Mouse (Mus musculus) thymus, adult 2 months (tissue): ENCODE data around the gene Cfd. TPM values are rescaled to one million over a fixed set of nuclear protein-coding genes. Genes with fewer than 3 reads are reported as not detected.
"Not testable (repeated sequence)": the region's sequence is repeated elsewhere in the genome, so short reads cannot be mapped to it uniquely, and the experiment has no call there.

Experiments
- DNase-seq: peaks from one replicate; pipeline ENCODE4 v3.0.0; 2021
- H3K27ac ChIP-seq: fragments of 200-500 bp; 2 replicates; pipeline ENCODE4 v1.5.1; 2012; ENCODE audit warnings: low read length, control low read depth; ENCODE audit not compliant: control insufficient read depth, insufficient read depth
- H3K27me3 ChIP-seq: fragments of 200-500 bp; 2 replicates; pipeline ENCODE4 v1.6.1; 2012; ENCODE audit warnings: mild to moderate bottlenecking, low read length, moderate library complexity, mixed read lengths; ENCODE audit not compliant: control insufficient read depth, insufficient read depth
- H3K36me3 ChIP-seq: fragments of 200-500 bp; 2 replicates; pipeline ENCODE4 v1.6.1; 2012; ENCODE audit warnings: mild to moderate bottlenecking, low read length, moderate library complexity; ENCODE audit not compliant: control insufficient read depth, insufficient read depth
- H3K4me1 ChIP-seq: fragments of 200-500 bp; replicated peaks from 2 replicates; pipeline ENCODE4 v1.6.1; 2012; ENCODE audit warnings: low read length; ENCODE audit not compliant: control insufficient read depth, insufficient read depth
- H3K4me3 ChIP-seq: fragments of 200-500 bp; 2 replicates; pipeline ENCODE4 v1.5.1; 2012; ENCODE audit warnings: mild to moderate bottlenecking, low read length, control low read depth, moderate library complexity; ENCODE audit not compliant: control insufficient read depth, insufficient read depth
- CTCF ChIP-seq: fragments of 200-500 bp; IDR thresholded peaks from 2 replicates; pipeline ENCODE4 v1.5.1; 2012; ENCODE audit warnings: mild to moderate bottlenecking, control low read depth, low read length, moderate library complexity, borderline replicate concordance; ENCODE audit not compliant: control insufficient read depth, poor library complexity, insufficient read depth; ENCODE audit errors: extremely low read depth
- POLR2A ChIP-seq: fragments of 200-500 bp; IDR thresholded peaks from 2 replicates; pipeline ENCODE4 v1.6.1; 2012; ENCODE audit warnings: mild to moderate bottlenecking, low read length, control low read depth, moderate library complexity; ENCODE audit not compliant: control insufficient read depth, poor library complexity, insufficient read depth; ENCODE audit errors: extremely low read depth
- WGBS: fragments of 180-500 bp; shearing (Covaris S2); methylation state at CpG from one replicate; pipeline ENCODE4 v1.1.7; 2018; 5-methylcytosine and 5-hydroxymethylcytosine counted together
- polyA plus RNA-seq: library from polyadenylated mRNA; depleted of rRNA; stranded (reverse); fragments of >200 nt; gene quantifications from 2 replicates; pipeline ENCODE4 v1.2.3, GENCODE M21; 2012

The Cfd gene
- polyA plus RNA-seq, 1 experiment = 1,248 TPM

- no peaks in the 10 kb centered on the region; the same call in 1 of the 2 replicates for H3K27me3 ChIP-seq
- peaks cover 19% of the 10 kb centered on the region for H3K4me1 ChIP-seq
- TF ChIP-seq POLR2A = no peak
- no peak for TF ChIP-seq CTCF
- WGBS = 6% methylated on average over 22 of the region's 22 CpGs
- no peaks in the 10 kb centered on the region for H3K36me3 ChIP-seq
- H3K27ac ChIP-seq = no peak overlapping the region
- DNase-seq = no peak
- H3K4me3 ChIP-seq = no peak overlapping the region
Measured at GRCm38 (mm10) chr10:79881981-79882380, 8.7 kb upstream of the Cfd start.

- Histone ChIP-seq H3K36me3 (no peaks in the 10 kb centered on the region), H3K4me3 (no peak overlapping the region), H3K4me1 (peaks cover 8% of the 10 kb centered on the region), H3K27ac (no peak overlapping the region), H3K27me3 (no peaks in the 10 kb centered on the region; the same call in 1 of the 2 replicates)
- peak; percentile 67 for DNase-seq
- WGBS = 30% methylated on average over 22 of the region's 22 CpGs
- TF ChIP-seq POLR2A (no peak), CTCF (peak; percentile 64; the same call in 1 of the 2 replicates)
Measured at GRCm38 (mm10) chr10:79883297-79884084, 7.2 kb upstream of the Cfd start.

- no peaks in the 10 kb centered on the region for H3K36me3 ChIP-seq
- no peaks in the 10 kb centered on the region; the same call in 1 of the 2 replicates for H3K27me3 ChIP-seq
- no peak overlapping the region for H3K4me3 ChIP-seq
- WGBS = 23% methylated on average over 4 of the region's 4 CpGs
- DNase-seq = no peak
- no peak for TF ChIP-seq POLR2A
- TF ChIP-seq CTCF = no peak
- H3K4me1 ChIP-seq = peaks cover 8% of the 10 kb centered on the region; the same call in 1 of the 2 replicates
- no peak overlapping the region for H3K27ac ChIP-seq
Measured at GRCm38 (mm10) chr10:79884446-79884845, 6.2 kb upstream of the Cfd start.

GRCm38 (mm10) chr10:79884938-79885337 lies 5.7 kb upstream of the Cfd start:
- not testable (repeated sequence) for H3K4me1 ChIP-seq, H3K27ac ChIP-seq, H3K27me3 ChIP-seq, DNase-seq, H3K36me3 ChIP-seq, H3K4me3 ChIP-seq
- 43% methylated on average over 3 of the region's 3 CpGs for WGBS

GRCm38 (mm10) chr10:79886054-79886453 lies 4.6 kb upstream of the Cfd start, which contains the start of gene Elane:
Gene Elane (plus strand): TSS chr10:79886247.
- Histone ChIP-seq H3K27ac (no peak within 1 kb of the TSS), H3K4me3 (no peak within 1 kb of the TSS), H3K4me1 (0 out of 2 replicates have a peak, but pooled peaks cover 4% of the 10 kb centered on the region), H3K27me3 (no peaks in the 10 kb centered on the region; the same call in 1 of the 2 replicates), H3K36me3 (no peaks in the 10 kb centered on the region)
- no peak for DNase-seq
- 74% methylated on average over 6 of the region's 6 CpGs for WGBS
- TF ChIP-seq POLR2A (no peak), CTCF (no peak)

GRCm38 (mm10) chr10:79886611-79887010 lies 4.0 kb upstream of the Cfd start:
- Histone ChIP-seq H3K27ac (no peak overlapping the region), H3K4me1 (0 out of 2 replicates have a peak, but pooled peaks cover 4% of the 10 kb centered on the region), H3K4me3 (no peak overlapping the region), H3K27me3 (no peaks in the 10 kb centered on the region; the same call in 1 of the 2 replicates), H3K36me3 (no peaks in the 10 kb centered on the region)
- WGBS = 87% methylated on average over 8 of the region's 8 CpGs
- TF ChIP-seq POLR2A (no peak), CTCF (no peak)
- no peak for DNase-seq
